Mouse (Mus musculus) forebrain, postnatal 0 days (tissue): ENCODE measurements around the gene Adam1a. TPM values are rescaled to one million over a fixed set of nuclear protein-coding genes. Genes with fewer than 3 reads are reported as not detected.

ENCODE experiments used
- ATAC-seq: fragments of 200-750 bp; cut with Nextera tagmentation; 2 replicates; pipeline ENCODE4 v1.8.0; 2017; ENCODE audit warnings: mild to moderate bottlenecking, moderate library complexity
- DNase-seq: peaks from one replicate; pipeline ENCODE4 v3.0.0-alpha.2; 2015
- H3K27ac ChIP-seq: fragments of 300-500 bp; sonication (generic); 2 replicates; pipeline ENCODE4 v1.5.1; 2014; ENCODE audit warnings: low read depth, mild to moderate bottlenecking, antibody characterized with exemption, low read length, moderate library complexity, mixed read lengths
- H3K27me3 ChIP-seq: fragments of 300-500 bp; sonication (generic); 2 replicates; pipeline ENCODE4 v1.6.1; 2014; ENCODE audit warnings: mild to moderate bottlenecking, low read length, mixed read lengths; ENCODE audit not compliant: insufficient read depth
- H3K36me3 ChIP-seq: fragments of 300-500 bp; sonication (generic); 2 replicates; pipeline ENCODE4 v1.6.1; 2014; ENCODE audit warnings: mild to moderate bottlenecking, moderate library complexity; ENCODE audit not compliant: insufficient read depth
- H3K4me1 ChIP-seq: fragments of 300-500 bp; sonication (generic); 2 replicates; pipeline ENCODE4 v1.6.1; 2014; ENCODE audit warnings: antibody characterized with exemption; ENCODE audit not compliant: insufficient read depth
- H3K4me2 ChIP-seq: fragments of 300-500 bp; sonication (generic); 2 replicates; pipeline ENCODE4 v1.6.1; 2014; ENCODE audit warnings: low read depth, mild to moderate bottlenecking, moderate library complexity
- H3K4me3 ChIP-seq: fragments of 300-500 bp; sonication (generic); 2 replicates; pipeline ENCODE4 v1.5.1; 2014; ENCODE audit warnings: low read depth, low read length, mixed read lengths
- H3K9ac ChIP-seq: fragments of 300-500 bp; sonication (generic); 2 replicates; pipeline ENCODE4 v1.6.1; 2014; ENCODE audit warnings: mild to moderate bottlenecking
- H3K9me3 ChIP-seq: fragments of 300-500 bp; sonication (generic); 2 replicates; pipeline ENCODE4 v1.6.1; 2016; ENCODE audit warnings: low read length
- CTCF ChIP-seq: sonication (generic); IDR thresholded peaks from 2 replicates; pipeline ENCODE4 v1.5.1; 2016; ENCODE audit warnings: antibody characterized with exemption, control low read depth, low read depth
- WGBS: fragments of 180-500 bp; shearing (Covaris S2); extraction: QIAGEN DNeasy Blood & Tissue Kit; methylation state at CpG from one replicate; pipeline ENCODE4 v1.1.7; 2014; 5-methylcytosine and 5-hydroxymethylcytosine counted together
- polyA plus RNA-seq: library from polyadenylated mRNA; unstranded; fragments of >200 nt; fragmentation: Nextera tagmentation; extraction: Ambion mirVana; gene quantifications from 2 replicates; pipeline ENCODE4 v1.2.1, GENCODE M21; 2015
- total RNA-seq: library from RNA; depleted of rRNA; stranded (reverse); fragments of >200 nt; gene quantifications from 2 replicates; pipeline ENCODE4 v1.2.3, GENCODE M21; 2014

Adam1a gene
- total and polyA plus RNA-seq, 2 experiments from 2014 or later = 1.3 to 20.1 TPM

GRCm38 (mm10) chr5:121562436-121562835 lies 17.2 kb upstream of the Adam1a start:
- Histone ChIP-seq H3K4me2 (no peak overlapping the region), H3K27ac (no peak overlapping the region), H3K36me3 (0 out of 2 replicates have a peak, but pooled peaks cover 3% of the 10 kb centered on the region), H3K9me3 (no peaks in the 10 kb centered on the region), H3K4me3 (no peak overlapping the region), H3K27me3 (no peaks in the 10 kb centered on the region), H3K4me1 (no peaks in the 10 kb centered on the region), H3K9ac (no peak overlapping the region)
- DNase-seq = no peak
- WGBS = 93% methylated on average over 3 of the region's 3 CpGs
- ATAC-seq = no peak
- no peak for TF ChIP-seq CTCF

GRCm38 (mm10) chr5:121549196-121549595 lies 3.9 kb upstream of the Adam1a start:
- H3K9ac ChIP-seq = no peak overlapping the region
- H3K4me1 ChIP-seq = peaks cover 4% of the 10 kb centered on the region
- ATAC-seq = no peak
- no peak overlapping the region for H3K4me3 ChIP-seq
- H3K36me3 ChIP-seq = no peaks in the 10 kb centered on the region
- DNase-seq = no peak
- WGBS = 86% methylated on average over 7 of the region's 7 CpGs
- no peaks in the 10 kb centered on the region for H3K27me3 ChIP-seq
- TF ChIP-seq CTCF = no peak
- no peak overlapping the region for H3K4me2 ChIP-seq
- no peaks in the 10 kb centered on the region for H3K9me3 ChIP-seq
- no peak overlapping the region for H3K27ac ChIP-seq

- 97% methylated on average over 3 of the region's 3 CpGs for WGBS
- ATAC-seq = no peak
- Histone ChIP-seq H3K36me3 (no peaks in the 10 kb centered on the region), H3K4me3 (no peak overlapping the region), H3K4me1 (peaks cover 10% of the 10 kb centered on the region), H3K4me2 (no peak overlapping the region), H3K27ac (no peak overlapping the region), H3K9ac (no peak overlapping the region), H3K9me3 (no peaks in the 10 kb centered on the region), H3K27me3 (no peaks in the 10 kb centered on the region)
- no peak for DNase-seq
- no peak for TF ChIP-seq CTCF
These were observed 1.8 kb upstream of the Adam1a start for GRCm38 (mm10) chr5:121547084-121547483.

- peak; percentile 44 for DNase-seq
- H3K36me3 ChIP-seq = no peaks in the 10 kb centered on the region
- no peaks in the 10 kb centered on the region for H3K27me3 ChIP-seq
- peaks cover 10% of the 10 kb centered on the region for H3K4me1 ChIP-seq
- peak overlapping the region; percentile 57 for H3K4me2 ChIP-seq
- peak overlapping the region; percentile 98 for H3K4me3 ChIP-seq
- no peak for ATAC-seq
- H3K27ac ChIP-seq = peak overlapping the region; percentile 99
- 33% methylated on average over 6 of the region's 6 CpGs for WGBS
- peak; percentile 60 for TF ChIP-seq CTCF
- peak overlapping the region; percentile 97 for H3K9ac ChIP-seq
- H3K9me3 ChIP-seq = no peaks in the 10 kb centered on the region
These were observed 1.2 kb upstream of the Adam1a start for GRCm38 (mm10) chr5:121546530-121546895.

- no peaks in the 10 kb centered on the region for H3K27me3 ChIP-seq
- peaks cover 10% of the 10 kb centered on the region for H3K4me1 ChIP-seq
- DNase-seq = peak; percentile 98
- peak within 1 kb of the TSS; percentile 98 for H3K4me3 ChIP-seq
- peak within 1 kb of the TSS; percentile 90 for H3K4me2 ChIP-seq
- peak; percentile 98 for ATAC-seq
- H3K27ac ChIP-seq = peak within 1 kb of the TSS; percentile 99
- H3K9ac ChIP-seq = peak within 1 kb of the TSS; percentile 97
- H3K9me3 ChIP-seq = no peaks in the 10 kb centered on the region
- 4% methylated on average over 55 of the region's 55 CpGs for WGBS
- no peaks in the 10 kb centered on the region for H3K36me3 ChIP-seq
- TF ChIP-seq CTCF = no peak
These were observed 679 bp upstream of the Adam1a start, which contains the start of gene Mapkapk5 for GRCm38 (mm10) chr5:121545793-121546529. Gene Mapkapk5 (minus strand): TSS chr5:121545905.

- peaks cover 5% of the 10 kb centered on the region; the same call in 1 of the 2 replicates for H3K36me3 ChIP-seq
- peaks cover 10% of the 10 kb centered on the region for H3K4me1 ChIP-seq
- ATAC-seq (no peak), DNase-seq (no peak)
- H3K4me3 ChIP-seq = no peak overlapping the region
- WGBS = 72% methylated on average over 3 of the region's 3 CpGs
- no peak overlapping the region for H3K27ac ChIP-seq
- no peaks in the 10 kb centered on the region for H3K27me3 ChIP-seq
- no peaks in the 10 kb centered on the region for H3K9me3 ChIP-seq
- no peak for TF ChIP-seq CTCF
- H3K4me2 ChIP-seq = no peak overlapping the region; the same call in 1 of the 2 replicates
- no peak overlapping the region for H3K9ac ChIP-seq
These were observed 1.9 kb downstream of the Adam1a start for GRCm38 (mm10) chr5:121543370-121543769.

GRCm38 (mm10) chr5:121541235-121541634 lies 4.0 kb downstream of the Adam1a start:
- H3K4me2 ChIP-seq = no peak overlapping the region
- ATAC-seq = no peak
- H3K27me3 ChIP-seq = no peaks in the 10 kb centered on the region
- H3K9me3 ChIP-seq = no peaks in the 10 kb centered on the region
- no peak overlapping the region for H3K27ac ChIP-seq
- H3K36me3 ChIP-seq = peaks cover 18% of the 10 kb centered on the region
- no peak overlapping the region for H3K9ac ChIP-seq
- WGBS = 85% methylated on average over 7 of the region's 7 CpGs
- TF ChIP-seq CTCF = peak; percentile 53
- peaks cover 10% of the 10 kb centered on the region for H3K4me1 ChIP-seq
- no peak for DNase-seq
- H3K4me3 ChIP-seq = no peak overlapping the region
